Mouse (Mus musculus): ENCODE data around the gene Hexdc. TPM values are rescaled to one million over a fixed set of nuclear protein-coding genes. Genes with fewer than 3 reads are reported as not detected.

Gene Hexdc
- total RNA-seq, 2 experiments from 2014 or later = 9.2 to 10.5 TPM

- intact Hi-C loops (cut with DNase I) = no loop called here
- DNase-seq = no peak
These were observed 17.2 kb downstream of the Hexdc start for GRCm38 (mm10) chr11:121221321-121222010.

- DNase-seq = no peak
- intact Hi-C loops (cut with DNase I) = loop anchor here (2.0 kb wide), 1 partner anchor 20 kb away; no protein-coding TSS in a partner anchor
These were observed 24.1 kb downstream of the Hexdc start for GRCm38 (mm10) chr11:121228129-121229017.

- intact Hi-C loops (cut with DNase I) = loop anchor here (2.0 kb wide), 1 partner anchor 20 kb away; no protein-coding TSS in a partner anchor
- peak; percentile 76 to 83 for DNase-seq
These were observed 24.8 kb downstream of the Hexdc start, which contains the start of gene Cybc1 for GRCm38 (mm10) chr11:121229018-121229439. Gene Cybc1, minus strand, starts transcription at chr11:121229322.

GRCm38 (mm10) chr11:121231191-121231590, 27.0 kb downstream of the Hexdc start:
- intact Hi-C loops (cut with DNase I) = loop anchor here (10.0 kb wide), 1 partner anchor 474 kb away; the partner anchor contains the start of gene Metrnl
- no peak for DNase-seq

- intact Hi-C loops (cut with DNase I) = loop anchor here (10.0 kb wide), 1 partner anchor 473 kb away; the partner anchor contains the start of gene Metrnl
- peak; percentile 25 to 35 for DNase-seq
These were observed 27.5 kb downstream of the Hexdc start for GRCm38 (mm10) chr11:121231628-121232291.

- no peak for DNase-seq
- intact Hi-C loops (cut with DNase I) = loop anchor here (10.0 kb wide), 1 partner anchor 472 kb away; the partner anchor contains the start of gene Metrnl
These were observed 28.5 kb downstream of the Hexdc start for GRCm38 (mm10) chr11:121232706-121233105.

GRCm38 (mm10) chr11:121235475-121236238, 31.4 kb downstream of the Hexdc start:
- intact Hi-C loops (cut with DNase I) = loop anchor here (2.0 to 10.0 kb wide), 3 partner anchors 23 to 469 kb away; partner anchors contain the start of genes Foxk2, Metrnl and Wdr45b
- DNase-seq = peak in 1 of 2 experiments; percentile 20

- DNase-seq = peak; percentile 95 to 97
- intact Hi-C loops (cut with DNase I) = loop anchor here (2.0 to 10.0 kb wide), 3 partner anchors 22 to 468 kb away; partner anchors contain the start of genes Foxk2, Metrnl and Wdr45b
These were observed 32.5 kb downstream of the Hexdc start, which contains the start of gene Narf for GRCm38 (mm10) chr11:121236564-121237344. Gene Narf, plus strand, starts transcription at chr11:121237253.

- no peak for DNase-seq
- intact Hi-C loops (cut with DNase I) = loop anchor here (2.0 to 10.0 kb wide), 3 partner anchors 21 to 467 kb away; partner anchors contain the start of genes Foxk2, Metrnl and Wdr45b
These were observed 33.3 kb downstream of the Hexdc start for GRCm38 (mm10) chr11:121237345-121238128.

- intact Hi-C loops (cut with DNase I) = loop anchor here (5.0 to 10.0 kb wide), 2 partner anchors 113 to 465 kb away; partner anchors contain the start of genes Metrnl and Wdr45b
- DNase-seq = no peak
These were observed 35.4 kb downstream of the Hexdc start for GRCm38 (mm10) chr11:121239669-121240068.

- intact Hi-C loops (cut with DNase I) = no loop called here
- DNase-seq = no peak
These were observed 46.0 kb downstream of the Hexdc start for GRCm38 (mm10) chr11:121250196-121250595.

- peak; percentile 89 to 93 for DNase-seq
These were observed 55.2 kb downstream of the Hexdc start, which contains the start of gene Foxk2 for GRCm38 (mm10) chr11:121259160-121260100. Gene Foxk2, plus strand, starts transcription at chr11:121259990.

GRCm38 (mm10) chr11:121260211-121260906, 56.1 kb downstream of the Hexdc start:
- peak in 1 of 2 experiments; percentile 36 for DNase-seq
- intact Hi-C loops (cut with DNase I) = no loop called here

More at GRCm38 (mm10) chr11:121259160-121260100, 55.2 kb downstream of the Hexdc start, which contains the start of gene Foxk2:
- intact Hi-C loops (cut with DNase I) = loop anchor here (2.0 kb wide), 2 partner anchors 23 to 95 kb away; partner anchors contain the start of genes Narf and Wdr45b

GRCm38 (mm10) chr11:121261074-121261473, 56.8 kb downstream of the Hexdc start:
- DNase-seq = no peak
- intact Hi-C loops (cut with DNase I) = no loop called here
